Comparison of ENCODE assay signal across 9 mouse cellular contexts in genomic region chr4:151156904-151157303, GRCm38 (mm10).
DNase-seq lines count a peak whose midpoint lies in the region; ATAC-seq and TF ChIP-seq lines count a peak whose summit lies in the region.
"Had no signal": no experiment of that assay in that cellular context is flagged by ENCODE, and none has a peak within 500 bp of the region (broad histone marks: within the 10 kb centered on the region; RNA-seq: fewer than 3 reads in every experiment).

No protein-coding gene starts in this region.

- H3K4me2 ChIP-seq in forebrain, embryonic 12.5 days = no peak overlapping the region
- no peak overlapping the region for H3K4me2 ChIP-seq in hindbrain, embryonic 11.5 days (replicated peaks; ENCODE audit: low read depth, low read length)
- H3K4me2 ChIP-seq: liver, embryonic 15.5 days had no signal

- POLR2A ChIA-PET in Patski (lab: Charles Lee) = no interaction called here

- in situ Hi-C loops in Patski (cut with MboI; ENCODE audit: low pct_unique_long_range_greater_than_20kb) = loop anchor here (25.0 kb wide), 1 partner anchor 730 kb away; no protein-coding TSS in a partner anchor

- no peak for DNase-seq in Patski (ENCODE audit: low read depth, low spot score)
- peak; percentile 93 for DNase-seq in hindbrain, embryonic 11.5 days (ENCODE audit: low spot score)
- peak; percentile 78 for DNase-seq in layer of hippocampus, adult 9-11 months
- peak; percentile 75 to 86 for DNase-seq in lung, postnatal 4 days
- DNase-seq in right cerebral cortex, postnatal 14 days = peak; percentile 95
- peak; percentile 77 to 84 for DNase-seq in urinary bladder, postnatal 36 days (ENCODE audit: low spot score in 2 of 2)

- ATAC-seq in Patski = peak; percentile 54
- peak; percentile 49; the same call in 1 of the 2 replicates for ATAC-seq in cerebellum, adult (ENCODE audit: insufficient number of reproducible peaks, low FRiP score, low TSS enrichment)
- peak; percentile 75 for ATAC-seq in forebrain, embryonic 12.5 days (ENCODE audit: low FRiP score)
- peak; percentile 62; the same call in 1 of the 2 replicates for ATAC-seq in hindbrain, embryonic 11.5 days (ENCODE audit: low FRiP score)

- CTCF ChIA-PET in Patski (lab: Charles Lee) = interaction anchor here (0.7 kb wide), 1 partner anchor 17 kb away, joined by 3 read pairs; no protein-coding TSS in a partner anchor

- no peak overlapping the region for H3K9ac ChIP-seq in forebrain, embryonic 12.5 days
- H3K9ac ChIP-seq in hindbrain, embryonic 11.5 days (ENCODE audit: low read depth, low read length) = no peak overlapping the region
- H3K9ac ChIP-seq: liver, embryonic 15.5 days had no signal

- no peaks in the 10 kb centered on the region for H3K36me3 ChIP-seq in forebrain, embryonic 12.5 days (replicated peaks)
- no peaks in the 10 kb centered on the region for H3K36me3 ChIP-seq in hindbrain, embryonic 11.5 days (ENCODE audit: control insufficient read depth, insufficient read depth, low read length)
- H3K36me3 ChIP-seq: liver, embryonic 15.5 days had no signal

- H3K4me3 ChIP-seq in forebrain, embryonic 12.5 days (replicated peaks) = no peak overlapping the region
- H3K4me3 ChIP-seq in hindbrain, embryonic 11.5 days (ENCODE audit: low read depth, low read length) = no peak overlapping the region
- H3K4me3 ChIP-seq: liver, embryonic 15.5 days had no signal

- peaks cover 25% of the 10 kb centered on the region for H3K4me1 ChIP-seq in forebrain, embryonic 12.5 days
- H3K4me1 ChIP-seq in hindbrain, embryonic 11.5 days (replicated peaks; ENCODE audit: control insufficient read depth, insufficient read depth, low read length) = no peaks in the 10 kb centered on the region
- H3K4me1 ChIP-seq: liver, embryonic 15.5 days had no signal

- WGBS in forebrain, embryonic 12.5 days = 3% methylated on average over 7 of the region's 7 CpGs
- WGBS in hindbrain, embryonic 11.5 days = 1% methylated on average over 7 of the region's 7 CpGs

- no peaks in the 10 kb centered on the region for H3K9me3 ChIP-seq in forebrain, embryonic 12.5 days
- H3K9me3 ChIP-seq in hindbrain, embryonic 11.5 days (ENCODE audit: control insufficient read depth, low read length) = no peaks in the 10 kb centered on the region
- H3K9me3 ChIP-seq: liver, embryonic 15.5 days had no signal

- H3K27me3 ChIP-seq in Patski = peaks cover 10% of the 10 kb centered on the region
- H3K27me3 ChIP-seq in forebrain, embryonic 12.5 days = peaks cover 23% of the 10 kb centered on the region
- H3K27me3 ChIP-seq in hindbrain, embryonic 11.5 days (ENCODE audit: control insufficient read depth, insufficient read depth, low read length) = no peaks in the 10 kb centered on the region
- H3K27me3 ChIP-seq: liver, embryonic 15.5 days had no signal

- no peak overlapping the region for H3K27ac ChIP-seq in forebrain, embryonic 12.5 days
- H3K27ac ChIP-seq in hindbrain, embryonic 11.5 days (ENCODE audit: low read depth, low read length) = no peak overlapping the region
- H3K27ac ChIP-seq: liver, embryonic 15.5 days had no signal

- TF ChIP-seq CTCF in Patski (IDR thresholded peaks at IDR 0.05) = no peak
